Mouse (Mus musculus) cerebellum, postnatal 25 days (tissue): Measurements from ENCODE around the gene Gm17509.

Experiments
- DNase-seq, 2 experiments: peaks; one replicate each; pipeline ENCODE4 v3.0.0; 2021; ENCODE audit warnings: mixed read lengths in 2 of 2

The Gm17509 gene

GRCm38 (mm10) chr13:117220501-117221321, at the start of gene Gm17509:
Gene Gm17509 (minus strand): TSS chr13:117221075.
- peak; percentile 86 to 90 for DNase-seq

- no peak for DNase-seq
Observed at GRCm38 (mm10) chr13:117267963-117268362, 47.1 kb upstream of the Gm17509 start.

DNA sequence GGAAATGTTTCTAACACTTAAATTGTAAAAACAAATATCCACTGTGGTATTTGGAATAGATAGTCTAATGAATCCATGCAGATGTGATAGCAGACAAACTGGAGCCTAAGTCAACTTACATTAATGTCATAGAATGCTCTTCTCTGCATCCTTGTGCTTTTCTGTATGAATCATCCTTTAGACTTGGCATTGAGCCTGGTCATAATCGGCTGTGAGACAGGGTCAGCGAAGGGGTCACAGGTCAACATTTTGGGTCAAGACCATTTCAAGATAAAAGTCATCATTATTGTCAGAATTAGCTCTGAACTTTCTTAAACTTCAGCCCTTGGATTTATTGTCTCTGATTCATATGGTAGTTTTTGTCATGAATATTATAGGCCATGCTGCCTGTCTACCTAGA, 45.3 kb upstream of the Gm17509 start:
- DNase-seq, result no peak

GRCm38 (mm10) chr13:117260704-117261103, 39.8 kb upstream of the Gm17509 start:
- DNase-seq, result no peak

- DNase-seq, result no peak
Observed at GRCm38 (mm10) chr13:117242621-117243020, 21.7 kb upstream of the Gm17509 start.

DNA sequence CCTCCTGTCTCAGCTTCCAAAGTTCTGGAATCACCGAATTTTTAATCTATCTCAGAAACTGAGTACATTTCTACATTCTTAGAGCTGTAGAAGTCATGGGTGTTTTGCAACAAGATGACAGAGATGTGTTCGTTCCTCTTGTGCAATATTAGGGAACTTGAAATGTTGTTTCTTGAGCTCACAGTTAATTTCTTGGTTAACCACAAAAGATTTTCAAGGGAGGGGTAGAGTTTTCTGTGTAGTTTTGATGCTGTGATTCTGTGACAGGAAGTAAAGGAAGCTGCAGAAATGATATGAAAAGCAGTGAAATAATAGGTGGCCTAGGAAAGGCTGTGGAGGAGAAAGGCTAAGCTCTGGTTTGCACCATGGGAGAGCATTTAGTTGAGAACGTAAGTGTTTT, 21.2 kb upstream of the Gm17509 start:
- no peak for DNase-seq

- no peak for DNase-seq
Observed at GRCm38 (mm10) chr13:117237111-117237510, 16.2 kb upstream of the Gm17509 start.

DNA sequence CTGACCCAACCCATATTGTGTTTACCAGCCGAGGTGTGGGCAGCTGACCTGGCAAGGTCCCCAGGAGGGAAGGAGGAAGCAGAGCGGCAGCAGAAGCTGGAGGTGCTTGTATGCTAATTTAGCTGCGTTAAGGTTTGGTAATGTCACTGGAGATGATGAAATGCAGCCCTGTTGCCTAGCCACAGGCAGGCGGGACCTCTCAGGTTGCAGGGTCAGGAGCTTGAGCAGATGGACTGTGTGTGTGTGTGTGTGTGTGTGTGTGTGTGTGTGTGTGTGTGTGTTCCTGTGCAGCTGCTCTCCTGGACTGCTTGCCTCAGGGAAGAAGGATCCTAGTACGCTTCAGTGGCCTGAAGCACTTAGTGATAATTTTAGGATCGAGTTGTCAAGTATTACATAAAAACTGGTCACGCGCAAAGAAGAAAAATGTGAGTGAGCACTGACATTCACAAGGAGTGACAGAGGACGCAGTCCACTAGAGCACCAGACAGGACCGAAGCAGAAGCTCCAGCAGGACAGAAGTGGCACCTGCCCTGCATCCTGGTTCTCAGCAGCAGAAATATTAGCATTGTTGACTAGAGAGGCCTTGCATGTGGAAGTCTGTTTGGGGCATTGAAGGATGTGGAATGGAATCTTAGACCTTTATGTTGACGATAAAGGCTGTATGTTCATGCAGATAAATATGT, 14.8 kb upstream of the Gm17509 start:
- peak; percentile 73 to 76 for DNase-seq

GRCm38 (mm10) chr13:117234486-117234885, 13.6 kb upstream of the Gm17509 start:
- DNase-seq, result no peak

GRCm38 (mm10) chr13:117233808-117234207, 12.9 kb upstream of the Gm17509 start:
- no peak for DNase-seq

DNA sequence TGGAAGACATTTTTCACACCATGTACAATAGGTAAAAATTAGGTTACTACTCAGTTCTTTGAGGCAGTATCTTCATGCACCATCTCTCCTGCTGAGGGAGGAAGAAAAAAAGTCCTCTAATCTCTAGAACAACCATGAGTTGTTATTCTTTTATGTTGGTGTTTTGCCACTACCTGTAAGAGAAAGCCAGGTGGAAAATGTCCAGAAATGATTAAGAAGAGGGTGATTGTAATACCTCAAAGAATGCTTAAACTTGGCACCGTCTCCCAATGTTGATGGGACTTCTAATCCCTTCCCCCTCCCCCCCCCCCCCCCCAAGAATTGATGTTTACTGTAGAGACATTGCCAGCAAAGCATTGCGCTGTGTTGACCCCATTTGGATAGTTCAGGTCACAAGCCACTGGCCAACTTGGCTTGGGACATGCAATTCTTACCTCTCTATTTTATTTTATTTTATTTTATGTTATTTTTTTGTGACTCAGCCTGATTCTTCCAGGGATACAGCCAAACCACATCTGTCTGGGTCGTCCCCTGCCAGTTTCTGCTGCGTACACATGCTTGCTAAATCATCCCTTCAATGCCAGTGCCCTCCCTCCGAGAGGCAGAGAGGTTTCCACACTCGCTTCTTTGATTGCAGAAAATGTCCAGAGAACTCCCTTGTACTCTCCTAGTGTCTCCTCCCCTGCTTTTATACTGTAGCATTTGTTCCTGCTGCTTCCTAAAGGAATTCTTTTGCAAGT, 9.7 kb upstream of the Gm17509 start:
- no peak for DNase-seq

DNA sequence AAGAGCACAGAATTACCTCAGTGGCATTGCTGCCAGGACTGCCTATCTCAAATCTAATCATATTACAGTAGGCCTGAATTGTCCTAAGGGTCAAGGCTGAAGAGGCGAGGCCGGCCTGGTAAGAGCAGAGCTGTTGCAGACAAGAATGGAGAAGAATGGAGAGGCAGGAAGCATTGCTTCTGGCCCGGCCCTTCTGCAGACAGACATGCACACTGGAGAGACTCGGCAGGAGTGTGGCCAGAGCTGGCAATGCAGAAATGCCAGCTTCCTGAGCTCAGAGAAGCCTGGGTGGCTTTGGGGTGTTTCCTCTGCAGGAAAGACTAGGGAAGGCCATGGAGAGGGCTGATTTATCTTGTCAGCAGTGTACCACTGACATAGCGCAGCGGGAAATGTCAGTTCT, 4.7 kb upstream of the Gm17509 start:
- peak; percentile 62 to 73 for DNase-seq

DNA sequence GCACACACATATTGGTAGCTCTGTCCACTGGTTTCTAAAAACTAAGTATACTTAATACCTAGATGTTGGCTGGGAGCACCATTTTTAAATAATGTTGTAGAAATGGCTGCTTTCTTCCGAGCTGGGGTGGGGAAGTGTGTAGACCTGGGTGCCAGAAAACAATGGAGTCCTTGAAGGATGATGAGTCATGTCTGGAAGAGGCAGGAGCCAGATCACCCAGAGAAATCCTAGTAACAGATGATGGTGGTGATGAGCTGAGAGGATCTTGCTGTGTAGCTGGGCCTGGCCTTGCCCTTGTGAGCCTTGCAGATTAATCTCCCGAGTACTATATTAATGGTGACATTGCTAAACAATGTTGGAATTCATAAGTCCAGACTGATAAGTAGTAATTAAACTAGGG, 4.0 kb upstream of the Gm17509 start:
- DNase-seq, result peak in 1 of 2 experiments; percentile 26

DNA sequence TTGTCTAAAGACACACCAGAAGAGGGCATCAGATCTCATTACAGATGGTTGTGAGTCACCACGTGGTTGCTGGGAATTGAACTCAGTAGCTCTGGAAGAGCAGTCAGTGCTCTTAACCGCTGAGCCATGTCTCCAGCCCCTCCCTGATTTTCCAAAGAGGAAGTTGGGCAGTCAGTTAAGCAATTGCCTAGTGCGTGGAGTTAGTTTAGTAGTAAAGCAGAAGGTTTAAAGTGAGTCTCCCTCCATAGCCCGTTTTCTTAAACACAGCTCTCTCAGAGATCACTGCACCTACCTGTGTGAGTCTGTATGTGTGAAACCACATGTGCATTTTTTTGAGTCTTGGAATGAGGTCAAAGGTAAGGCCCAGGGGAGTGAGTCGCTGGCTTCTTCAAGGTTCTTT, 2.2 kb upstream of the Gm17509 start:
- DNase-seq, result no peak

DNA sequence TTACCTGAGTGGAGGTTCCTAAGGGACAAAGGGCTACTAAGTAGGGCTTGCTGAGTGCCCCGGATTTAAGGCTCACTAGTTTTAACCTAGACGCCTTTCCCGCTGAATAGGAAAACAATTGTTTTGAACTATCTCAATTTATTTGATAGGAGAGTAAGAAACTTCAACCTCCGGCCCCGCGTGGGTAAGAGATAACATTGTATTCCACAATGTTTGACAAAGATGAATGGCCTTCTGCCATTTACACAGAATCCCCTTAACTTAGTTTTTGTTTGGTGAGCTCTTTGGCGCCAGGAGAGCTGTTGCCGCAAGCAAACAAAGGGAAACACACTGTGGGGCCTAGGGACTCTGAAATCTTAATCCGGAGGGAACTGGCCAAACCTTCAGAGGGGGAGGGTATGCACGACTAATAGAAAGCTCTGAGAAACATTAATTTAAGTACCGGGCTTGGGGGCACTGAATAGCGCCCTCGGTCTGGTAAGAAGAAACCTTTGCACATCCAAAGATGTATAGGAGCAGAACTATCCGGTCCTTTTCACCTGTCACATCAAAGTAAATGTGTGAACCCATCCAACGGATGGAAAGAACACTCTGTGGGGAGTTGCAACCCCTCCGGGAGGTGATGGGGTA, 889 bp downstream of the Gm17509 start:
- no peak for DNase-seq

DNA sequence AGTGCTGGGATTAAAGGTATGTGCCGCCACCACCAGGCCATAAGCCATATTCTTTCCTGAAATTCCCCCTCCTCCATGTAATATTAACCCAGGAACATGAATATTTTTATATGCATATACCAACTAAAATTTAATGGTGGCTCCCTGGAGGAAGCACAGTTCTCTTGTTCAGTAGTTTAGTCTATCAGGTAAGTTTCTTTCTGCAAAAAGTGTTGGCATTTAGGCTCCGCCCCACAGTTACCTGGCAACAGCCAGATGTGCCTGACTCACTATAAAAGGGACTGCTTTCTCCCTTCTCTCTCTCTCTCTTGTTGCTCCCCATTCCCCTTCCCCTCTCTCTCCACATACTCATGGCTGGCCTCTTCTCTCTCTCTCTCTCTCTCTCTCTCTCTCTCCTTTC, 2.8 kb downstream of the Gm17509 start:
- DNase-seq, result no peak

- DNase-seq, result no peak
Observed at GRCm38 (mm10) chr13:117217621-117218020, 3.3 kb downstream of the Gm17509 start.

DNA sequence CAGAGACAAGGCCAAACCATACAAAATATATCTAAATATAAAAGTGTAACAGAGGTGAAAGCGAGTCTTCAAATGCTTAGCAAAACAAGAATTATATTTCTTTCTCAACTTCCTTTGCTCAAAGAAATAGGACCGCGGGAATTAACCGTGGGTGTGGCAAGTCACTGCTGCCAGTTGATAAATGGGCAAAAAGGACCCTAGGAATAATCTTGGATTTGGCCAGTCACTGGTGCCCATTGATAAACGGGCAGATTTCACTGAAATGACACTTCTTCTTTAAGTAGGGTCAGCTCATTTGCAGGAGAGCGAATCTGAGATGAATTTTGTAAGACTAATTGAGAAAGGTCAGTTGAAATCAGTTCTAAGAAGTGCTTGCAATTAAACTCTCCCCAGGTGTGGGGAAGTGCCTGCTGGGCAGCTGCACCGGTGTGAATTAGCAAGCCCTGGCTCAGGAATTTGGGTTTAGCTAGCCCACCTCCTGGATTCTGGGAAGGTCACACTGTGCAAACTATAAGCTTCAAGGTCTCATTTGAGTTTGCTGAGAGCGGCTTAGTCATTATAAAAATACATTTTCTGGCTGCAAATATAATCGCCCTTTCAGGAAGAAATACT, 4.0 kb downstream of the Gm17509 start:
- no peak for DNase-seq

DNA sequence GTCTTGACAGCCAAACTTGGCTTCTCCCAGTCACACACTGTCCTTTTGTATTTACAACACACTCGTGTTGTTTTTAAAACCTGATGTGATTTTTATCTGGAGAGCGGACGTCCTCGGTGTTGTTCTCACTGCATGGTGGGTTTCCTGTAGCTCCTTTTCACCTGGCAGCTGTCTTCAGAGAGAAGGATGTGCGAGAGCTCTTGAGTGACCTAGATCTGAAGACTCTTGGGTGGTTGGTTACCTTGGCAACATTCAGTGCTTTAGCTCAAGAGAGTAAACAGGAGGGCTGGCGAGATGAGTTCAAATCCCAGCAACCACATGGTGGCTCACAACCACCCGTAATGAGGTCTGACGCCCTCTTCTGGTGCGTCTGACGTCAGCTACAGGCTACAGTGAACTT, 4.7 kb downstream of the Gm17509 start:
- DNase-seq, result no peak

GRCm38 (mm10) chr13:117215481-117215880, 5.4 kb downstream of the Gm17509 start:
- DNase-seq, result no peak

- no peak for DNase-seq
Observed at GRCm38 (mm10) chr13:117211386-117211875, 9.4 kb downstream of the Gm17509 start.

- no peak for DNase-seq
Observed at GRCm38 (mm10) chr13:117208236-117208635, 12.6 kb downstream of the Gm17509 start, which contains the start of gene Emb. Gene Emb (plus strand): TSS chr13:117208536.
